Comparison of ENCODE assay signal across 25 mouse cellular contexts in genomic region chr4:148397113-148397512, GRCm38 (mm10). TPM values are rescaled to one million over a fixed set of nuclear protein-coding genes. Genes with fewer than 3 reads are reported as not detected.
DNase-seq lines count a peak whose midpoint lies in the region; ATAC-seq lines count a peak whose summit lies in the region.
"Had no signal": no experiment of that assay in that cellular context is flagged by ENCODE, and none has a peak within 500 bp of the region (broad histone marks: within the 10 kb centered on the region; RNA-seq: fewer than 3 reads in every experiment).

No protein-coding gene starts in this region.

- peak; percentile 12; the same call in 1 of the 2 replicates for ATAC-seq in hindbrain, embryonic 11.5 days (ENCODE audit: low FRiP score)
- no peak for ATAC-seq in hindbrain, embryonic 14.5 days (ENCODE audit: low FRiP score)
- ATAC-seq in limb, embryonic 13.5 days (ENCODE audit: low FRiP score, low read depth) = peak; percentile 38
- no peak for ATAC-seq in neural tube, embryonic 15.5 days (ENCODE audit: low FRiP score)
- ATAC-seq in forebrain, embryonic 16.5 days = no peak
- ATAC-seq: forebrain, embryonic 14.5 days; liver, postnatal 0 days; lung, postnatal 0 days; Patski had no signal

- no peaks in the 10 kb centered on the region for H3K9me3 ChIP-seq in hindbrain, embryonic 11.5 days (ENCODE audit: control insufficient read depth, low read length)
- H3K9me3 ChIP-seq in hindbrain, embryonic 14.5 days (ENCODE audit: control insufficient read depth, low read length) = no peaks in the 10 kb centered on the region
- H3K9me3 ChIP-seq in limb, embryonic 13.5 days = no peaks in the 10 kb centered on the region
- no peaks in the 10 kb centered on the region for H3K9me3 ChIP-seq in neural tube, embryonic 15.5 days (replicated peaks)
- H3K9me3 ChIP-seq in forebrain, embryonic 16.5 days (ENCODE audit: control insufficient read depth, low read length) = no peaks in the 10 kb centered on the region
- H3K9me3 ChIP-seq: embryonic facial prominence, embryonic 13.5 days had no signal

- peaks cover 15% of the 10 kb centered on the region for H3K4me1 ChIP-seq in hindbrain, embryonic 11.5 days (replicated peaks; ENCODE audit: control insufficient read depth, insufficient read depth, low read length)
- peaks cover 20% of the 10 kb centered on the region for H3K4me1 ChIP-seq in hindbrain, embryonic 14.5 days (replicated peaks; ENCODE audit: control insufficient read depth, insufficient read depth, low read length)
- no peaks in the 10 kb centered on the region for H3K4me1 ChIP-seq in limb, embryonic 13.5 days
- peaks cover 52% of the 10 kb centered on the region for H3K4me1 ChIP-seq in neural tube, embryonic 15.5 days
- peaks cover 11% of the 10 kb centered on the region; the same call in 1 of the 2 replicates for H3K4me1 ChIP-seq in forebrain, embryonic 16.5 days (replicated peaks; ENCODE audit: control insufficient read depth, insufficient read depth, low read length)
- H3K4me1 ChIP-seq: embryonic facial prominence, embryonic 13.5 days had no signal

- 73% methylated on average over 4 of the region's 4 CpGs for WGBS in hindbrain, embryonic 11.5 days
- WGBS in hindbrain, embryonic 14.5 days = 49% methylated on average over 4 of the region's 4 CpGs
- 79% methylated on average over 4 of the region's 4 CpGs for WGBS in limb, embryonic 13.5 days
- 45% methylated on average over 4 of the region's 4 CpGs for WGBS in neural tube, embryonic 15.5 days
- 84% methylated on average over 4 of the region's 4 CpGs for WGBS in forebrain, embryonic 16.5 days

- H3K9ac ChIP-seq in hindbrain, embryonic 11.5 days (ENCODE audit: low read depth, low read length) = no peak overlapping the region
- no peak overlapping the region for H3K9ac ChIP-seq in hindbrain, embryonic 14.5 days
- H3K9ac ChIP-seq in limb, embryonic 13.5 days = no peak overlapping the region
- no peak overlapping the region for H3K9ac ChIP-seq in neural tube, embryonic 15.5 days (replicated peaks)
- H3K9ac ChIP-seq in forebrain, embryonic 16.5 days (replicated peaks; ENCODE audit: low read depth, low read length) = no peak overlapping the region
- H3K9ac ChIP-seq: embryonic facial prominence, embryonic 13.5 days; liver, postnatal 0 days had no signal

- no peaks in the 10 kb centered on the region for H3K27me3 ChIP-seq in hindbrain, embryonic 11.5 days (ENCODE audit: control insufficient read depth, insufficient read depth, low read length)
- H3K27me3 ChIP-seq in hindbrain, embryonic 14.5 days (ENCODE audit: control insufficient read depth, insufficient read depth, low read length) = 0 out of 2 replicates have a peak, but pooled peaks cover 3% of the 10 kb centered on the region
- peaks cover 19% of the 10 kb centered on the region for H3K27me3 ChIP-seq in limb, embryonic 13.5 days
- no peaks in the 10 kb centered on the region for H3K27me3 ChIP-seq in neural tube, embryonic 15.5 days (replicated peaks)
- no peaks in the 10 kb centered on the region for H3K27me3 ChIP-seq in forebrain, embryonic 16.5 days (replicated peaks; ENCODE audit: control insufficient read depth, insufficient read depth, low read length)
- H3K27me3 ChIP-seq: Patski had no signal

- no peak overlapping the region for H3K4me2 ChIP-seq in hindbrain, embryonic 11.5 days (replicated peaks; ENCODE audit: low read depth, low read length)
- H3K4me2 ChIP-seq in hindbrain, embryonic 14.5 days (replicated peaks) = no peak overlapping the region
- no peak overlapping the region for H3K4me2 ChIP-seq in limb, embryonic 13.5 days (replicated peaks)
- no peak overlapping the region for H3K4me2 ChIP-seq in neural tube, embryonic 15.5 days
- no peak overlapping the region for H3K4me2 ChIP-seq in forebrain, embryonic 16.5 days (ENCODE audit: low read length)
- H3K4me2 ChIP-seq: embryonic facial prominence, embryonic 13.5 days; liver, embryonic 11.5 days; midbrain, embryonic 11.5 days had no signal

- H3K36me3 ChIP-seq in hindbrain, embryonic 11.5 days (ENCODE audit: control insufficient read depth, insufficient read depth, low read length) = no peaks in the 10 kb centered on the region
- H3K36me3 ChIP-seq in hindbrain, embryonic 14.5 days (replicated peaks; ENCODE audit: control insufficient read depth, insufficient read depth) = no peaks in the 10 kb centered on the region
- no peaks in the 10 kb centered on the region for H3K36me3 ChIP-seq in limb, embryonic 13.5 days
- H3K36me3 ChIP-seq in neural tube, embryonic 15.5 days = no peaks in the 10 kb centered on the region
- no peaks in the 10 kb centered on the region for H3K36me3 ChIP-seq in forebrain, embryonic 16.5 days (ENCODE audit: control insufficient read depth, insufficient read depth)
- H3K36me3 ChIP-seq: embryonic facial prominence, embryonic 13.5 days had no signal

- no peak overlapping the region for H3K4me3 ChIP-seq in hindbrain, embryonic 11.5 days (ENCODE audit: low read depth, low read length)
- H3K4me3 ChIP-seq in hindbrain, embryonic 14.5 days (replicated peaks; ENCODE audit: low read length) = no peak overlapping the region
- H3K4me3 ChIP-seq in limb, embryonic 13.5 days = no peak overlapping the region
- no peak overlapping the region for H3K4me3 ChIP-seq in neural tube, embryonic 15.5 days (replicated peaks)
- no peak overlapping the region for H3K4me3 ChIP-seq in forebrain, embryonic 16.5 days (replicated peaks; ENCODE audit: low read length)
- H3K4me3 ChIP-seq: embryonic facial prominence, embryonic 13.5 days; erythroblast, embryonic 14.5 days; heart, adult 2 months had no signal

- peak overlapping the region; percentile 84; the same call in 1 of the 2 replicates for H3K27ac ChIP-seq in hindbrain, embryonic 11.5 days (ENCODE audit: low read depth, low read length)
- no peak overlapping the region for H3K27ac ChIP-seq in hindbrain, embryonic 14.5 days
- no peak overlapping the region for H3K27ac ChIP-seq in limb, embryonic 13.5 days
- H3K27ac ChIP-seq in neural tube, embryonic 15.5 days (replicated peaks) = 0 out of 2 replicates have a peak overlapping the region, but pooled peaks have one; percentile 24
- no peak overlapping the region for H3K27ac ChIP-seq in forebrain, embryonic 16.5 days (ENCODE audit: low read length)
- H3K27ac ChIP-seq: embryonic facial prominence, embryonic 13.5 days; heart, adult 2 months; kidney, postnatal 0 days had no signal

- DNase-seq in hindbrain, embryonic 11.5 days (ENCODE audit: low spot score) = no peak
- DNase-seq in hindbrain, embryonic 14.5 days (ENCODE audit: low spot score) = no peak
- DNase-seq in right cerebral cortex, postnatal 10 days (ENCODE audit: low spot score in 2 of 2) = peak; percentile 47 to 65
- DNase-seq in right cerebral cortex, adult 2 months (ENCODE audit: low spot score in 2 of 2) = no peak
- no peak for DNase-seq in adipocyte (ENCODE audit: low spot score)
- DNase-seq: adrenal gland, adult 8-10 months; cerebellum, adult 2 months; cerebellum, postnatal 25 days; gastrocnemius, postnatal 25 days; heart, adult 2 months; kidney, adult 11 months; left cerebral cortex, postnatal 4 days; liver, postnatal 0 days; right cerebral cortex, postnatal 14 days had no signal

RNA-seq across cellular contexts. Expression of gene Ubiad1, which starts 47.5 kb away (rescaled TPM):
- 14.4 and 14.6 TPM in 2 replicates for polyA plus RNA-seq in hindbrain, embryonic 11.5 days (2014; fragmentation: Nextera tagmentation; extraction: Ambion mirVana)
- polyA plus RNA-seq in hindbrain, embryonic 14.5 days (2014; fragmentation: Nextera tagmentation; extraction: Ambion mirVana) = 12.2 and 13.4 TPM in 2 replicates
- 21.3 and 23.1 TPM in 2 replicates for polyA plus RNA-seq in limb, embryonic 13.5 days (2015; fragmentation: Nextera tagmentation; extraction: Ambion mirVana)
- 17.7 and 19.7 TPM in 2 replicates for polyA plus RNA-seq in neural tube, embryonic 15.5 days (2015; fragmentation: Nextera tagmentation; extraction: Ambion mirVana)
- polyA plus RNA-seq in forebrain, embryonic 16.5 days (2015; fragmentation: Nextera tagmentation; extraction: Ambion mirVana) = 19.4 and 20.4 TPM in 2 replicates

RNA-seq across cellular contexts. Expression of gene Mtor, which starts 51.3 kb away (rescaled TPM):
- polyA plus RNA-seq in hindbrain, embryonic 11.5 days (2014; fragmentation: Nextera tagmentation; extraction: Ambion mirVana) = 28.0 and 33.0 TPM in 2 replicates
- 30.2 and 36.1 TPM in 2 replicates for polyA plus RNA-seq in hindbrain, embryonic 14.5 days (2014; fragmentation: Nextera tagmentation; extraction: Ambion mirVana)
- 15.8 and 16.5 TPM in 2 replicates for polyA plus RNA-seq in limb, embryonic 13.5 days (2015; fragmentation: Nextera tagmentation; extraction: Ambion mirVana)
- polyA plus RNA-seq in neural tube, embryonic 15.5 days (2015; fragmentation: Nextera tagmentation; extraction: Ambion mirVana) = 17.7 and 21.4 TPM in 2 replicates
- 23.1 and 24.2 TPM in 2 replicates for polyA plus RNA-seq in forebrain, embryonic 16.5 days (2015; fragmentation: Nextera tagmentation; extraction: Ambion mirVana)

Comparison
In these comparisons a context has a peak if more than half of its experiments do, and no peak if none do; other contexts are left out.
1. ATAC-seq: peak in hindbrain, embryonic 11.5 days (single experiment) and limb, embryonic 13.5 days (single experiment); none in hindbrain, embryonic 14.5 days (single experiment), neural tube, embryonic 15.5 days (single experiment) and forebrain, embryonic 16.5 days (single experiment).
2. DNase-seq: peak in right cerebral cortex, postnatal 10 days (2 of 2); none in hindbrain, embryonic 11.5 days (single experiment), hindbrain, embryonic 14.5 days (single experiment), right cerebral cortex, adult 2 months (0 of 2) and adipocyte (single experiment).
3. H3K27ac ChIP-seq: peak in hindbrain, embryonic 11.5 days (single experiment) and neural tube, embryonic 15.5 days (single experiment); none in hindbrain, embryonic 14.5 days (single experiment), limb, embryonic 13.5 days (single experiment) and forebrain, embryonic 16.5 days (single experiment).